Mouse (Mus musculus): ENCODE measurements at regions not wholly inside any gene's neighbourhood (a gene's known extent, or its start where the extent isn't known, plus 50 kb on each side); places are given as distances from the start of the nearest gene placed in this dataset.

- 70% methylated on average over 5 of the region's 5 CpGs for WGBS
- Histone ChIP-seq H3K4me2 (replicated peaks; ENCODE audit: low read depth, low read length) (no peak overlapping the region), H3K9ac (replicated peaks; ENCODE audit: low read depth) (no peak overlapping the region), H3K9me3 (ENCODE audit: low read length) (no peaks in the 10 kb centered on the region), H3K27ac (ENCODE audit: low read length) (no peak overlapping the region), H3K4me3 (ENCODE audit: low read depth, low read length) (no peak overlapping the region), H3K27me3 (replicated peaks; ENCODE audit: insufficient read depth, low read length) (no peaks in the 10 kb centered on the region), H3K4me1 (ENCODE audit: insufficient read depth, low read depth, low read length) (no peaks in the 10 kb centered on the region), H3K36me3 (ENCODE audit: insufficient read depth, low read length) (no peaks in the 10 kb centered on the region)
- no peak for TF ChIP-seq EP300 (IDR thresholded peaks at IDR 0.05)
- TF ChIP-seq CTCF (IDR thresholded peaks at IDR 0.05): no peak
- DNase-seq (ENCODE audit: low spot score): no peak
- ATAC-seq: no peak
These were observed 432.6 kb downstream of the Mctp2 start for GRCm38 (mm10) chr7:71873817-71874216.

- Histone ChIP-seq H3K4me1 (ENCODE audit: insufficient read depth, low read depth, low read length) (no peaks in the 10 kb centered on the region), H3K4me2 (replicated peaks; ENCODE audit: low read depth, low read length) (no peak overlapping the region), H3K9ac (replicated peaks; ENCODE audit: low read depth) (no peak overlapping the region), H3K4me3 (ENCODE audit: low read depth, low read length) (no peak overlapping the region), H3K36me3 (ENCODE audit: insufficient read depth, low read length) (no peaks in the 10 kb centered on the region), H3K9me3 (ENCODE audit: low read length) (no peaks in the 10 kb centered on the region), H3K27me3 (replicated peaks; ENCODE audit: insufficient read depth, low read length) (no peaks in the 10 kb centered on the region), H3K27ac (ENCODE audit: low read length) (no peak overlapping the region)
- WGBS: 66% methylated on average over 6 of the region's 6 CpGs
- no peak for TF ChIP-seq CTCF (IDR thresholded peaks at IDR 0.05)
- TF ChIP-seq EP300 (IDR thresholded peaks at IDR 0.05): no peak
- DNase-seq (ENCODE audit: low spot score): no peak
- ATAC-seq: no peak
These were observed 433.5 kb downstream of the Mctp2 start for GRCm38 (mm10) chr7:71872912-71873311.

GRCm38 (mm10) chr7:71867090-71867489 is 439.3 kb downstream of the Mctp2 start:
- ATAC-seq (no peak), DNase-seq (ENCODE audit: low spot score) (peak; percentile 70)
- no peaks in the 10 kb centered on the region for H3K27me3 ChIP-seq (replicated peaks; ENCODE audit: insufficient read depth, low read length)
- H3K9ac ChIP-seq (replicated peaks; ENCODE audit: low read depth): no peak overlapping the region
- no peaks in the 10 kb centered on the region for H3K36me3 ChIP-seq (ENCODE audit: insufficient read depth, low read length)
- H3K4me2 ChIP-seq (replicated peaks; ENCODE audit: low read depth, low read length): no peak overlapping the region
- no peak overlapping the region for H3K4me3 ChIP-seq (ENCODE audit: low read depth, low read length)
- H3K4me1 ChIP-seq (ENCODE audit: insufficient read depth, low read depth, low read length): no peaks in the 10 kb centered on the region
- H3K27ac ChIP-seq (ENCODE audit: low read length): no peak overlapping the region
- TF ChIP-seq EP300 (IDR thresholded peaks at IDR 0.05) (no peak), CTCF (IDR thresholded peaks at IDR 0.05) (peak; percentile 95)
- H3K9me3 ChIP-seq (ENCODE audit: low read length): no peaks in the 10 kb centered on the region
- WGBS: 17% methylated on average over 3 of the region's 3 CpGs

GRCm38 (mm10) chr7:71865371-71866166 is 440.8 kb downstream of the Mctp2 start:
- WGBS: 41% methylated on average over 15 of the region's 15 CpGs
- Histone ChIP-seq H3K4me1 (ENCODE audit: insufficient read depth, low read depth, low read length) (no peaks in the 10 kb centered on the region), H3K4me3 (ENCODE audit: low read depth, low read length) (no peak overlapping the region), H3K9me3 (ENCODE audit: low read length) (no peaks in the 10 kb centered on the region), H3K36me3 (ENCODE audit: insufficient read depth, low read length) (no peaks in the 10 kb centered on the region), H3K27me3 (replicated peaks; ENCODE audit: insufficient read depth, low read length) (no peaks in the 10 kb centered on the region), H3K9ac (replicated peaks; ENCODE audit: low read depth) (no peak overlapping the region), H3K4me2 (replicated peaks; ENCODE audit: low read depth, low read length) (no peak overlapping the region), H3K27ac (ENCODE audit: low read length) (no peak overlapping the region)
- no peak for TF ChIP-seq EP300 (IDR thresholded peaks at IDR 0.05)
- TF ChIP-seq CTCF (IDR thresholded peaks at IDR 0.05): peak; percentile 17; the same call in 1 of the 2 replicates
- ATAC-seq (no peak), DNase-seq (ENCODE audit: low spot score) (no peak)

- 80% methylated on average over 3 of the region's 3 CpGs for WGBS
- Histone ChIP-seq H3K27me3 (replicated peaks; ENCODE audit: insufficient read depth, low read length) (no peaks in the 10 kb centered on the region), H3K36me3 (ENCODE audit: insufficient read depth, low read length) (no peaks in the 10 kb centered on the region), H3K4me1 (ENCODE audit: insufficient read depth, low read depth, low read length) (no peaks in the 10 kb centered on the region), H3K27ac (ENCODE audit: low read length) (no peak overlapping the region), H3K9ac (replicated peaks; ENCODE audit: low read depth) (no peak overlapping the region), H3K4me3 (ENCODE audit: low read depth, low read length) (no peak overlapping the region), H3K4me2 (replicated peaks; ENCODE audit: low read depth, low read length) (no peak overlapping the region), H3K9me3 (ENCODE audit: low read length) (no peaks in the 10 kb centered on the region)
- no peak for DNase-seq (ENCODE audit: low spot score)
- TF ChIP-seq CTCF (IDR thresholded peaks at IDR 0.05) (no peak), EP300 (IDR thresholded peaks at IDR 0.05) (no peak)
- no peak for ATAC-seq
These were observed 453.5 kb downstream of the Mctp2 start for GRCm38 (mm10) chr7:71852864-71853263.

GRCm38 (mm10) chr7:71849174-71849573 is 457.2 kb downstream of the Mctp2 start:
- H3K9me3 ChIP-seq (ENCODE audit: low read length): no peaks in the 10 kb centered on the region
- WGBS: 81% methylated on average over 6 of the region's 6 CpGs
- no peak for DNase-seq (ENCODE audit: low spot score)

More at GRCm38 (mm10) chr7:71849174-71849573, 457.2 kb downstream of the Mctp2 start:
- Histone ChIP-seq H3K9ac (replicated peaks; ENCODE audit: low read depth) (no peak overlapping the region), H3K27ac (ENCODE audit: low read length) (no peak overlapping the region), H3K4me3 (ENCODE audit: low read depth, low read length) (no peak overlapping the region), H3K4me2 (replicated peaks; ENCODE audit: low read depth, low read length) (no peak overlapping the region), H3K4me1 (ENCODE audit: insufficient read depth, low read depth, low read length) (no peaks in the 10 kb centered on the region), H3K27me3 (replicated peaks; ENCODE audit: insufficient read depth, low read length) (no peaks in the 10 kb centered on the region), H3K36me3 (ENCODE audit: insufficient read depth, low read length) (no peaks in the 10 kb centered on the region)
- ATAC-seq: no peak
- TF ChIP-seq EP300 (IDR thresholded peaks at IDR 0.05) (no peak), CTCF (IDR thresholded peaks at IDR 0.05) (no peak)

Data from lung, postnatal 0 days (tissue).